Mouse (Mus musculus) MEL (cell line): ENCODE measurements at regions not wholly inside any gene's neighbourhood (a gene's known extent, or its start where the extent isn't known, plus 50 kb on each side); places are given as distances from the start of the nearest gene placed in this dataset.

Experiments
- DNase-seq: peaks from one replicate; pipeline ENCODE4 v3.0.0; 2011; ENCODE audit warnings: low read depth, low spot score
- H3K27ac ChIP-seq: 2 replicates; pipeline ENCODE4 v1.5.1; 2012; ENCODE audit warnings: low read depth, mild to moderate bottlenecking, control low read depth, low read length, moderate library complexity; ENCODE audit not compliant: control insufficient read depth
- H3K27me3 ChIP-seq, 2 experiments: fragments of 150-350 bp in 1 of 2; sonication (generic) in 1 of 2; 2 replicates each; pipeline ENCODE4 v1.6.1; 2012; ENCODE audit warnings: low read length in 2 of 2, mild to moderate bottlenecking in 2 of 2, improper control_type of control experiment in 1 of 2, moderate library complexity in 1 of 2; ENCODE audit not compliant: insufficient read depth in 2 of 2, control insufficient read depth in 1 of 2
- H3K36me3 ChIP-seq, 2 experiments: 2 replicates each; pipeline ENCODE4 v1.6.1; 2012 to 2014; ENCODE audit warnings: low read length in 2 of 2, improper control_type of control experiment in 1 of 2, inconsistent platforms in 1 of 2, mild to moderate bottlenecking in 1 of 2; ENCODE audit not compliant: insufficient read depth in 2 of 2, control insufficient read depth in 1 of 2
- H3K4me1 ChIP-seq, 2 experiments: fragments of 150-350 bp in 1 of 2; sonication (generic) in 1 of 2; 2 replicates each; pipeline ENCODE4 v1.6.1; 2012; ENCODE audit warnings: low read length in 2 of 2, improper control_type of control experiment in 1 of 2, mild to moderate bottlenecking in 1 of 2; ENCODE audit not compliant: insufficient read depth in 2 of 2, control insufficient read depth in 1 of 2
- H3K4me3 ChIP-seq, 2 experiments: fragments of 150-350 bp in 1 of 2; sonication (generic) in 1 of 2; 2 replicates each; pipeline ENCODE4 v1.5.1; 2012; ENCODE audit warnings: low read depth in 2 of 2, low read length in 2 of 2, mild to moderate bottlenecking in 2 of 2, moderate library complexity in 2 of 2, control low read depth in 1 of 2, improper control_type of control experiment in 1 of 2; ENCODE audit not compliant: control insufficient read depth in 1 of 2, insufficient read depth in 1 of 2
- H3K79me2 ChIP-seq: 2 replicates; pipeline ENCODE4 v1.6.1; 2012; ENCODE audit warnings: mild to moderate bottlenecking, low read length, moderate library complexity; ENCODE audit not compliant: control insufficient read depth, poor library complexity, insufficient read depth
- H3K9ac ChIP-seq: 2 replicates; pipeline ENCODE4 v1.6.1; 2012; ENCODE audit warnings: low read depth, mild to moderate bottlenecking, control low read depth, low read length, moderate library complexity; ENCODE audit not compliant: control insufficient read depth, poor library complexity, severe bottlenecking
- H3K9me3 ChIP-seq: fragments of 150-350 bp; sonication (generic); replicated peaks from 2 replicates; pipeline ENCODE4 v1.6.1; 2012; ENCODE audit warnings: mild to moderate bottlenecking, low read length, improper control_type of control experiment, moderate library complexity; ENCODE audit not compliant: insufficient read depth
- BHLHE40 ChIP-seq: IDR thresholded peaks from 2 replicates; pipeline ENCODE4 v1.6.1; 2012; ENCODE audit warnings: low read depth, mild to moderate bottlenecking, inconsistent platforms, low read length, improper control_type of control experiment, borderline replicate concordance
- CHD1 ChIP-seq: IDR thresholded peaks from 2 replicates; pipeline ENCODE4 v1.6.1; 2012; ENCODE audit warnings: low read depth, mild to moderate bottlenecking, inconsistent platforms, low read length, improper control_type of control experiment
- ETS1 ChIP-seq: IDR thresholded peaks from 2 replicates; pipeline ENCODE4 v1.6.1; 2012; ENCODE audit warnings: low read depth, mild to moderate bottlenecking, inconsistent platforms, low read length, improper control_type of control experiment, moderate library complexity
- GABPA ChIP-seq: IDR thresholded peaks from 2 replicates; pipeline ENCODE4 v1.6.1; 2012; ENCODE audit warnings: low read depth, mild to moderate bottlenecking, inconsistent platforms, low read length, improper control_type of control experiment, moderate library complexity
- JUND ChIP-seq: IDR thresholded peaks from 2 replicates; pipeline ENCODE4 v1.6.1; 2011; ENCODE audit warnings: low read depth, mild to moderate bottlenecking, improper control_type of control experiment, low read length
- KAT2A ChIP-seq: conservative IDR thresholded peaks from 2 replicates; pipeline ENCODE4 v1.6.1; 2012; ENCODE audit warnings: low read depth, low read length, improper control_type of control experiment, inconsistent platforms
- MEF2A ChIP-seq: IDR thresholded peaks from 2 replicates; pipeline ENCODE4 v1.6.1; 2014; ENCODE audit warnings: low read depth, mild to moderate bottlenecking, inconsistent platforms, low read length, improper control_type of control experiment; ENCODE audit not compliant: poor library complexity, insufficient replicate concordance, severe bottlenecking; ENCODE audit errors: extremely low read depth
- MYB ChIP-seq: IDR thresholded peaks from 2 replicates; pipeline ENCODE4 v1.6.1; 2011; ENCODE audit warnings: mild to moderate bottlenecking, low read depth, low read length, improper control_type of control experiment
- NELFE ChIP-seq: IDR thresholded peaks from 2 replicates; pipeline ENCODE4 v1.6.1; 2011; ENCODE audit warnings: low read depth, low read length, improper control_type of control experiment
- NRF1 ChIP-seq: IDR thresholded peaks from 2 replicates; pipeline ENCODE4 v1.6.1; 2014; ENCODE audit warnings: low read depth, mild to moderate bottlenecking, inconsistent platforms, low read length, improper control_type of control experiment, moderate library complexity; ENCODE audit not compliant: poor library complexity, insufficient read depth, severe bottlenecking
- POLR2A ChIP-seq, 2 experiments: IDR thresholded peaks; 2 replicates each; pipeline ENCODE4 v1.6.1; 2011 to 2012; ENCODE audit warnings: low read length in 2 of 2, mild to moderate bottlenecking in 2 of 2, control low read depth in 1 of 2, improper control_type of control experiment in 1 of 2, low read depth in 1 of 2, moderate library complexity in 1 of 2; ENCODE audit not compliant: control insufficient read depth in 1 of 2, insufficient read depth in 1 of 2, poor library complexity in 1 of 2
- POLR2AphosphoS2 ChIP-seq: IDR thresholded peaks from 2 replicates; pipeline ENCODE4 v1.6.1; 2011; ENCODE audit warnings: low read length, improper control_type of control experiment
- TAL1 ChIP-seq: IDR thresholded peaks from 2 replicates; pipeline ENCODE4 v1.6.1; 2012; ENCODE audit warnings: mild to moderate bottlenecking, inconsistent platforms, low read length, moderate library complexity, mixed read lengths
- USF1 ChIP-seq: IDR thresholded peaks from 2 replicates; pipeline ENCODE4 v1.6.1; 2014; ENCODE audit warnings: low read depth, mild to moderate bottlenecking, inconsistent platforms, low read length, improper control_type of control experiment, moderate library complexity
- USF2 ChIP-seq, 2 experiments: IDR thresholded peaks; 2 replicates each; pipeline ENCODE4 v1.6.1; 2011 to 2012; ENCODE audit warnings: improper control_type of control experiment in 2 of 2, low read length in 2 of 2, borderline replicate concordance in 1 of 2, inconsistent platforms in 1 of 2, low read depth in 1 of 2, mild to moderate bottlenecking in 1 of 2; ENCODE audit not compliant: insufficient read depth in 1 of 2
- ZC3H11A ChIP-seq: IDR thresholded peaks from 2 replicates; pipeline ENCODE4 v1.6.1; 2012; ENCODE audit warnings: low read depth, mild to moderate bottlenecking, inconsistent platforms, low read length, improper control_type of control experiment
- ZKSCAN1 ChIP-seq: IDR thresholded peaks from 2 replicates; pipeline ENCODE4 v1.6.1; 2012; ENCODE audit warnings: low read depth, mild to moderate bottlenecking, inconsistent platforms, low read length, improper control_type of control experiment, moderate library complexity

GRCm38 (mm10) chr1:14001431-14001830 lies 2091.7 kb downstream of the 4930444P10Rik start:
- H3K9ac ChIP-seq = no peak overlapping the region
- no peak for TF ChIP-seq ETS1
- TF ChIP-seq BHLHE40 = no peak
- no peak for TF ChIP-seq POLR2AphosphoS2
- TF ChIP-seq JUND = no peak
- no peak for TF ChIP-seq USF1
- TF ChIP-seq MEF2A = no peak
- TF ChIP-seq GABPA = no peak
- TF ChIP-seq MYB = no peak
- no peak for TF ChIP-seq NELFE
- no peak for TF ChIP-seq KAT2A
- H3K9me3 ChIP-seq = no peaks in the 10 kb centered on the region
- no peaks in the 10 kb centered on the region for H3K4me1 ChIP-seq
- DNase-seq = no peak
- no peaks in the 10 kb centered on the region for H3K27me3 ChIP-seq
- no peak overlapping the region for H3K27ac ChIP-seq
- H3K4me3 ChIP-seq = no peak overlapping the region
- H3K36me3 ChIP-seq = no peaks in the 10 kb centered on the region
- H3K79me2 ChIP-seq = no peaks in the 10 kb centered on the region

GRCm38 (mm10) chr1:14000605-14001395 lies 2092.3 kb downstream of the 4930444P10Rik start:
- no peak overlapping the region for H3K27ac ChIP-seq
- no peaks in the 10 kb centered on the region for H3K4me1 ChIP-seq
- H3K9me3 ChIP-seq = no peaks in the 10 kb centered on the region
- no peak overlapping the region for H3K9ac ChIP-seq
- no peaks in the 10 kb centered on the region for H3K27me3 ChIP-seq
- TF ChIP-seq NELFE (no peak), NRF1 (no peak), ZKSCAN1 (no peak), ZC3H11A (no peak)
- H3K36me3 ChIP-seq = no peaks in the 10 kb centered on the region
- no peak overlapping the region for H3K4me3 ChIP-seq
- H3K79me2 ChIP-seq = no peaks in the 10 kb centered on the region
- no peak for DNase-seq

- no peak overlapping the region for H3K4me3 ChIP-seq
- H3K9ac ChIP-seq = no peak overlapping the region
- H3K79me2 ChIP-seq = no peaks in the 10 kb centered on the region
- H3K4me1 ChIP-seq = no peaks in the 10 kb centered on the region
- H3K27me3 ChIP-seq = no peaks in the 10 kb centered on the region
- no peak for DNase-seq
- H3K27ac ChIP-seq = no peak overlapping the region
- H3K9me3 ChIP-seq = no peaks in the 10 kb centered on the region
- no peaks in the 10 kb centered on the region for H3K36me3 ChIP-seq
- TF ChIP-seq POLR2A (IDR thresholded peaks at IDR 0.05; ENCODE audit: control insufficient read depth in 1 of 2, insufficient read depth in 1 of 2, low read depth in 1 of 2, low read length in 2 of 2, poor library complexity in 1 of 2) = no peak
- TF ChIP-seq TAL1 = no peak
- no peak for TF ChIP-seq CHD1
- TF ChIP-seq USF2 (IDR thresholded peaks at IDR 0.05; ENCODE audit: borderline replicate concordance in 1 of 2, insufficient read depth in 1 of 2, low read depth in 1 of 2, low read length in 2 of 2) = no peak
- TF ChIP-seq KAT2A = no peak
- TF ChIP-seq, all 39 proteins: peak for 0
Measured at GRCm38 (mm10) chr1:13998178-13998708, 2094.9 kb downstream of the 4930444P10Rik start.
